Mouse (Mus musculus) cerebellum, adult (tissue): ENCODE measurements around the gene Srrt.
"Not testable (repeated sequence)": the region's sequence is repeated elsewhere in the genome, so short reads cannot be mapped to it uniquely, and the experiment has no call there.

Source experiments
- ATAC-seq: cut with Nextera tagmentation; 2 replicates; pipeline ENCODE4 v1.9.2; 2017; ENCODE audit warnings: mild to moderate bottlenecking, moderate library complexity, mixed read lengths; ENCODE audit not compliant: insufficient number of reproducible peaks, low FRiP score, low TSS enrichment

Gene Srrt

DNA sequence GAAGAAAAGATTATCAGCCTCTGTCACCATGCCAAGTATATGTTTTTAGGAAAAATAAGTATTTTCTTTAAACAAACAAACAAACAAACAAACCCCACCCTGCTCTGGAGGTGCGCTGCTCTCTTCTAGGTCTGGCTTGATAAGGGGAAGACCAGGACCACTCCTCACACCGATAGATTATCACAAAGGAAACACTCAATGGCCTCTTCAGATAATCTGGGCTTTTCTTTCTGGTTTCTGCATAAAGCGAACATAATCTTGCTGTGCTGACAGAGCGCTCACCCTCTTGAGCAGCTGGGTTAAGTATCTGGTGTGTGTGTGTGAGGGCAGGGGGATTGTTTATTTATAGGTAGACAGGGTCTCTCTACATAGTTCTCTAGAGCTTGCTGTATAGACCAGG lies 3.9 kb downstream of the Srrt start:
- ATAC-seq: no peak

- no peak for ATAC-seq
Measured at GRCm38 (mm10) chr5:137301253-137301652, 6.2 kb downstream of the Srrt start.

- no peak for ATAC-seq
Measured at GRCm38 (mm10) chr5:137299240-137299639, 8.2 kb downstream of the Srrt start.

GRCm38 (mm10) chr5:137297126-137297525 lies 10.3 kb downstream of the Srrt start:
- no peak for ATAC-seq

GRCm38 (mm10) chr5:137295712-137296111 lies 11.8 kb downstream of the Srrt start:
- ATAC-seq: no peak

DNA sequence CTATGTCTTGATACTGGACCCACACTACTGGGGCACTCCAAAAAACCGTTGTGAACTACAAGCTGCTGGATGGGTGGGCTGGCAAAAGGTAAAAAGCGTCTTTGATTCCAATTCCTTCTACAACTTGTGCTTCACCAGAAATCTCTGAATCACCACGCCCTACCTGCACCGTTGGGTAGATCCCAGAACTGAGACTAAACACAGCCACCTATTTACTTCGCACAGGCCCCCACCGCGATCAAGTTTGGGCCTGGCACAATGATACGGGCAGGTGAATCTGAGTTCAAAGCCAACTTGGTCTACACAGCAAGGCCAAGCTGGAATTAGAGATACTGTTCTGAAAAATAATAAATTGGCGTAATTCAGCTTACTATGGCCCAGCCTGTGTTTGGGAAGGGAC lies 12.2 kb downstream of the Srrt start:
- ATAC-seq: no peak

GRCm38 (mm10) chr5:137294744-137295093 lies 12.8 kb downstream of the Srrt start:
- ATAC-seq: no peak

- ATAC-seq: peak; percentile 85
Measured at GRCm38 (mm10) chr5:137293839-137294743, 13.4 kb downstream of the Srrt start, which contains the start of gene Ufsp1. Gene Ufsp1 (plus strand): TSS chr5:137294629.

- peak; percentile 16; the same call in 1 of the 2 replicates for ATAC-seq
Measured at GRCm38 (mm10) chr5:137293282-137293681, 14.2 kb downstream of the Srrt start.

- ATAC-seq: no peak
Measured at GRCm38 (mm10) chr5:137291381-137291926, 16.0 kb downstream of the Srrt start.

GRCm38 (mm10) chr5:137290677-137291076 lies 16.8 kb downstream of the Srrt start:
- ATAC-seq: no peak

DNA sequence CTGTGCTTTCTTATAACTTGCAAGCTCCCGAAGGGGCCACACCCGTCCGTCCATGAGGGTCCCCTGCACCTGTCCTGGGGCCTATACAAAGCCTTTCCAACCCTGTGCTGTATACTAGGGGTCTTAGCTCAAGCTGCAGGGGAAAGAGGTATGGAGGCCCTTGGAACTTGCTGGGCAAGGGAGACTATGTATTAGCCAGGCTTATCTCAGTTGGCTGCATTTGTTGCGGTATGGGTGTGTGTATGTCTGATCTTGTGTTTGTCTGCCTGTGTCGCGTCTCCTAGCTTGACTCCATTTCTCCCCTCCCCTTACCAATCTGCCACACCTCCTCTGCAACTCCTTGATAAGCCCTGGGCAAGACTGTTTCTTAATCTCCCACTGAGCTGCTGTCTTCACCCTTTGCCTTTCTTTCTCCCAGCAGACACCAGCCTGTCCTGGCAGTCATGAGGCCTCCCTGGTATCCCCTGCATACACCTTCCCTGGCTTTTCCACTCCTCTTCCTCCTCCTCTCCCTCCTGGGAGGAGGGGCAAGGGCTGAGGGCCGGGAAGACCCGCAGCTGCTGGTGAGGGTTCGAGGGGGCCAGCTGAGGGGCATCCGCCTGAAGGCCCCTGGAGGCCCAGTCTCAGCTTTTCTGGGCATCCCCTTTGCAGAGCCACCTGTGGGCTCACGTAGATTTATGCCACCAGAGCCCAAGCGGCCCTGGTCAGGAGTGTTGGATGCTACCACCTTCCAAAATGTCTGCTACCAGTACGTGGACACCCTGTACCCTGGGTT lies 17.7 kb downstream of the Srrt start:
- no peak for ATAC-seq

GRCm38 (mm10) chr5:137288999-137289470 lies 18.4 kb downstream of the Srrt start:
- no peak for ATAC-seq

- ATAC-seq: no peak
Measured at GRCm38 (mm10) chr5:137287953-137288743, 19.3 kb downstream of the Srrt start.

DNA sequence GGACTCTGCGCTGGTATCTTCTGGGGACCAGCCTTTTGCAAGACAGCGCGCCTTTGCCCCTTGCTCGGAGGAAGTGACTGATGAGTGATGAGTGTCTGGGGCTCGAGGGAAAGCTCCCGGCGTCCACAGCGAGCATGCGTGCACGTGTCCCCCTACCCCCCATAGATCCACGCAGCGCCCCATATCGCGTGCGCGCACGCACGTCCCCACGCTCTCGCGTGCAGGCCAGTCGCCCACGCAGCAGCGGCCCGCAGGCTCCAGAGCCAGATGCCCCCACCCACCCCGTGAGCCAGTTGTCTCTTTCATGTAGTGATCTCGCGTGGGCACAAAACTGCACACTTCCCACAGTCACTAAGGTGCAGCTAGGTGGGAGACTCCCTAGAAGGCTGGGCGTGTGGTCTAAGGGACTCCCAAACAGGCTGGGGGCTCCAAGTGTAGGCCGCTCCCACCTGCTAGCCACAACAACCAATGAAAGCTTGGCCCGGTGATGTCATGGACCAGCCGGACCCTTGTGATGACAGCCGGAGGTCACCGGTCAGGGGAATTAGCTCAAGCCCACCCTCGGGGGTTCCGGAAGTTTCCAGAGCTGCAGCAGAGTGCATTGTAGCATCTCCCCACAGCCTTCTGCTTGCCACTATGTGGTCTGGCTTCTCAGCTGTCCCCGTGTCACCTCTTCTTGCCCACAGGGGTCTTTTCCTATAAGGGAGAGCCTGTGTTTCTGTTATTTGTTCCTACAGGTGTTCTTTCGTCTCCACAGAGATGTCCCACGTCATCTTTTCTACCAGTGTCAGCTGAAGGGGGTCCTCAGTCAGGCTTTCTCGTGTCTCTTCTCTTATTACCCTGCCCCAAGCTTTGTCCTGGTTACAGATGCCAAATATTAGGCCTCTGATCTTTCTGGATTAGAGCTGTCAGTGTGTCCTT lies 20.2 kb downstream of the Srrt start, which contains the start of gene Ache:
Gene Ache, plus strand, starts transcription at position 488 of the 921 bp plus-strand sequence.
- ATAC-seq: peak; percentile 47

GRCm38 (mm10) chr5:137286655-137287031 lies 20.8 kb downstream of the Srrt start:
- ATAC-seq: peak; percentile 63

- ATAC-seq: no peak
Measured at GRCm38 (mm10) chr5:137285986-137286385, 21.5 kb downstream of the Srrt start.

DNA sequence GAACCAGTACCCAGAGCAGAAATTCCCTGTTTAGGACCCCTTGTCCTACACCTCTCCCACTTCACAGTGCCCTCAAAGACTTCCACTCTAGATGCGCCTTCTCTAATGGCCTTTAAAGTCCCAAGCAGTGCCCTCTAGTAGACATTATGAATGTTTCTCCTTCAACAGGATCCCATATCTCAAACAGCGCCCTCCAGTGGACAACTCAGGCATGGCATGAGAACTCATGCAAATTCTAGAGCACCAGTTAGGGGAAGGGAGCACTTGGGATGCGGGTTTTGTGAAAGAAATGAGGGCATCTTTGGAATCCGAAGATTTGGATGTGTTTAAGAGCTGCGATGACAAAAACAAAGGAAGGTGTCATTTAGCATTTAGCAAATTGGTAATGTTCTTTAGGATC lies 22.4 kb downstream of the Srrt start:
- ATAC-seq: no peak

- not testable (repeated sequence) for ATAC-seq
Measured at GRCm38 (mm10) chr5:137284411-137284810, 23.1 kb downstream of the Srrt start.
